In the genomic region with DNA sequence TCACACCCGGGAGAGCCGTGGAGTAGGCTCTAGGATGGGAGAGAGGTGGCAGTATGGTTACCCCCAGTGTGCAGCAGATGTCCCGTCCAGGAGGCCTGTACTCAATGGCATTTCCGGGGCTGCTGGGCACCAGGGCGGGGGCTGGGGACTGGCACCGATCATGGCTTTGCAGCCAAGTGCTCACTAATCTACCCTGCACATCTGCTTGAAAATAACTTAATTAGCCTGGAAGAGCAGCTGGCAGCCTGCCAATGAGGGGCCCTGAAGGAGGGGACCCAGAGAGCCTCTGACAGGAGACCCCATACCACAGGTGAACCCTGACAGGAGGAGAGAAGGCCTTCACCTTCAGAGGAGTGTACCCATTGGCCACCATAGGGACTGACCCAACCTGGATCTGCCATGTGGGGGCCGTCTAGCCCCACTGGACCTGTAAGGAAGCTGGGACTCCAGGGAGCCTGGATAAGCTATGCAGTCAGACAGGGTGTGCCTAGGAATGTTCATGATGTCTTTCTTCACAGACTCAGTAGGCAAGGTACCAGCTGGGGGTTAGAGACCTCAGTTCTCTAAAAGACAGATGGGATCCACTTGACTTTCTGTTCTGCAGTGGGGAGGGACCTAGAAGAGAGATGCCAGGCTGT, we compare ENCODE assay signal across 11 mouse cellular contexts.
A peak's percentile ranks its signal among the peaks of the same experiment; 100 is the strongest.
DNase-seq lines count a peak whose midpoint lies in the region; ATAC-seq and TF ChIP-seq lines count a peak whose summit lies in the region.
"Had no signal": no experiment of that assay in that cellular context is flagged by ENCODE, and none has a peak within 500 bp of the region (broad histone marks: within the 10 kb centered on the region; RNA-seq: fewer than 3 reads in every experiment).

No protein-coding gene starts in this region.

- H3ac ChIP-seq in myocyte (ENCODE audit: control insufficient read depth, insufficient read length) = no peak overlapping the region

- H3K4me2 ChIP-seq in kidney, embryonic 16.5 days (replicated peaks; ENCODE audit: low read depth, low read length) = no peak overlapping the region
- no peak overlapping the region for H3K4me2 ChIP-seq in embryonic facial prominence, embryonic 15.5 days (replicated peaks)
- peak overlapping the region; percentile 62 for H3K4me2 ChIP-seq in myocyte (ENCODE audit: low read depth)
- H3K4me2 ChIP-seq: forebrain, embryonic 13.5 days; liver, embryonic 11.5 days had no signal

- no peaks in the 10 kb centered on the region for H3K27me3 ChIP-seq in kidney, embryonic 16.5 days (ENCODE audit: insufficient read depth, low read length)
- H3K27me3 ChIP-seq in embryonic facial prominence, embryonic 15.5 days = no peaks in the 10 kb centered on the region
- H3K27me3 ChIP-seq in myocyte (ENCODE audit: control insufficient read depth, insufficient read depth, insufficient read length) = no peaks in the 10 kb centered on the region

- DNase-seq in cerebellum, adult 11-12 months = peak; percentile 22
- DNase-seq in cerebellum, adult 8-10 months = no peak
- no peak for DNase-seq in kidney, adult 11 months
- DNase-seq in spleen, adult 18-20 months = no peak
- no peak for DNase-seq in testis, postnatal 14 days (ENCODE audit: low spot score)
- DNase-seq: kidney, postnatal 4 days had no signal

- TF ChIP-seq POLR2A in myocyte (IDR thresholded peaks at IDR 0.05; ENCODE audit: insufficient read length, low read depth) = no peak

- no peaks in the 10 kb centered on the region for H3K9me3 ChIP-seq in kidney, embryonic 16.5 days (ENCODE audit: low read length)
- H3K9me3 ChIP-seq in embryonic facial prominence, embryonic 15.5 days (replicated peaks) = no peaks in the 10 kb centered on the region
- H3K9me3 ChIP-seq: forebrain, embryonic 13.5 days had no signal

- 77% methylated on average over 7 of the region's 7 CpGs for WGBS in kidney, embryonic 16.5 days
- 41% methylated on average over 7 of the region's 7 CpGs for WGBS in embryonic facial prominence, embryonic 15.5 days

- 0 out of 2 replicates have a peak, but pooled peaks have one; percentile 43 for ATAC-seq in kidney, embryonic 16.5 days (ENCODE audit: low FRiP score, low TSS enrichment)
- ATAC-seq in embryonic facial prominence, embryonic 15.5 days (ENCODE audit: insufficient number of reproducible peaks, low FRiP score, low TSS enrichment, low read depth) = no peak
- ATAC-seq: forebrain, embryonic 13.5 days had no signal

- H3K9ac ChIP-seq in kidney, embryonic 16.5 days (replicated peaks; ENCODE audit: low read length) = no peak overlapping the region
- no peak overlapping the region for H3K9ac ChIP-seq in embryonic facial prominence, embryonic 15.5 days
- H3K9ac ChIP-seq: forebrain, embryonic 13.5 days had no signal

- H3K36me3 ChIP-seq in kidney, embryonic 16.5 days (ENCODE audit: insufficient read depth, low read length) = no peaks in the 10 kb centered on the region
- H3K36me3 ChIP-seq in embryonic facial prominence, embryonic 15.5 days = no peaks in the 10 kb centered on the region
- H3K36me3 ChIP-seq in myocyte (ENCODE audit: control insufficient read depth, insufficient read depth) = no peaks in the 10 kb centered on the region

- H3K4me3 ChIP-seq in kidney, embryonic 16.5 days (ENCODE audit: low read length) = no peak overlapping the region
- H3K4me3 ChIP-seq in embryonic facial prominence, embryonic 15.5 days (replicated peaks) = no peak overlapping the region
- no peak overlapping the region for H3K4me3 ChIP-seq in myocyte
- H3K4me3 ChIP-seq: forebrain, embryonic 13.5 days had no signal

- H3K27ac ChIP-seq in kidney, embryonic 16.5 days (ENCODE audit: low read length) = no peak overlapping the region
- H3K27ac ChIP-seq in embryonic facial prominence, embryonic 15.5 days (replicated peaks) = peak overlapping the region; percentile 5; the same call in 1 of the 2 replicates

- no peaks in the 10 kb centered on the region for H3K79me2 ChIP-seq in myocyte (ENCODE audit: control insufficient read depth, insufficient read depth)

- no peaks in the 10 kb centered on the region for H3K4me1 ChIP-seq in kidney, embryonic 16.5 days (ENCODE audit: insufficient read depth, low read length)
- H3K4me1 ChIP-seq in embryonic facial prominence, embryonic 15.5 days = peaks cover 43% of the 10 kb centered on the region

TF ChIP-seq in myocyte, 11 proteins besides CTCF, POLR2A, EP300 and RAD21:
- TF ChIP-seq CEBPB (IDR thresholded peaks at IDR 0.05; ENCODE audit: insufficient read depth, poor library complexity, severe bottlenecking) (no peak), TCF3 (IDR thresholded peaks at IDR 0.05; ENCODE audit: insufficient read length, low read depth) (no peak), MYOG (IDR thresholded peaks at IDR 0.05; ENCODE audit: control insufficient read depth in 1 of 3, insufficient read depth in 1 of 3, insufficient read length in 2 of 3, low read depth in 2 of 3) (peak in 1 of 3 experiments; percentile 3), POLR2AphosphoS2 (IDR thresholded peaks at IDR 0.05; ENCODE audit: insufficient read length, low read depth) (no peak), E2F4 (IDR thresholded peaks at IDR 0.05; ENCODE audit: insufficient read depth) (no peak), MAX (IDR thresholded peaks at IDR 0.05; ENCODE audit: low read depth) (no peak), MYOD1 (IDR thresholded peaks at IDR 0.05; ENCODE audit: control insufficient read depth in 1 of 3, insufficient read length in 2 of 3, low read depth in 2 of 3) (no peak), TCF12 (IDR thresholded peaks at IDR 0.05; ENCODE audit: insufficient read depth, poor library complexity, severe bottlenecking) (no peak)
